Mouse (Mus musculus): ENCODE measurements around the gene Fras1. TPM values are rescaled to one million over a fixed set of nuclear protein-coding genes. Genes with fewer than 3 reads are reported as not detected.

The Fras1 gene
- total RNA-seq, 2 experiments from 2014 or later = 1.8 to 2.5 TPM

GRCm38 (mm10) chr5:96516329-96516728, 142.6 kb downstream of the Fras1 start:
- no peak for TF ChIP-seq CTCF (IDR thresholded peaks at IDR 0.05)
- DNase-seq = no peak
- Histone ChIP-seq H3K4me3 (no peak overlapping the region), H3K27ac (no peak overlapping the region)
- intact Hi-C loops (cut with DNase I) = no loop called here

GRCm38 (mm10) chr5:96521541-96521940, 147.8 kb downstream of the Fras1 start:
- intact Hi-C loops (cut with DNase I) = no loop called here
- TF ChIP-seq CTCF (IDR thresholded peaks at IDR 0.05) = no peak

GRCm38 (mm10) chr5:96522909-96523409, 149.2 kb downstream of the Fras1 start:
- intact Hi-C loops (cut with DNase I) = no loop called here
- TF ChIP-seq CTCF (IDR thresholded peaks at IDR 0.05) = no peak

More at GRCm38 (mm10) chr5:96521541-96521940, 147.8 kb downstream of the Fras1 start:
- no peak for DNase-seq
- no peak overlapping the region for H3K4me3 ChIP-seq
- no peak overlapping the region for H3K27ac ChIP-seq

GRCm38 (mm10) chr5:96528296-96528695, 154.5 kb downstream of the Fras1 start:
- TF ChIP-seq CTCF (IDR thresholded peaks at IDR 0.05) = no peak
- intact Hi-C loops (cut with DNase I) = no loop called here
- Histone ChIP-seq H3K4me3 (no peak overlapping the region), H3K27ac (no peak overlapping the region)
- no peak for DNase-seq

More at GRCm38 (mm10) chr5:96522909-96523409, 149.2 kb downstream of the Fras1 start:
- no peak overlapping the region for H3K4me3 ChIP-seq
- no peak for DNase-seq
- H3K27ac ChIP-seq = no peak overlapping the region

GRCm38 (mm10) chr5:96530516-96530915, 156.8 kb downstream of the Fras1 start:
- no peak for DNase-seq
- no peak for TF ChIP-seq CTCF (IDR thresholded peaks at IDR 0.05)
- H3K4me3 ChIP-seq = no peak overlapping the region
- H3K27ac ChIP-seq = no peak overlapping the region
- intact Hi-C loops (cut with DNase I) = no loop called here

GRCm38 (mm10) chr5:96531962-96532361, 158.2 kb downstream of the Fras1 start:
- DNase-seq = no peak
- intact Hi-C loops (cut with DNase I) = no loop called here
- Histone ChIP-seq H3K27ac (no peak overlapping the region), H3K4me3 (no peak overlapping the region)
- TF ChIP-seq CTCF (IDR thresholded peaks at IDR 0.05) = no peak

GRCm38 (mm10) chr5:96536527-96536926, 162.8 kb downstream of the Fras1 start:
- intact Hi-C loops (cut with DNase I) = no loop called here
- no peak overlapping the region for H3K4me3 ChIP-seq
- TF ChIP-seq CTCF (IDR thresholded peaks at IDR 0.05) = no peak
- no peak overlapping the region for H3K27ac ChIP-seq
- DNase-seq = no peak

GRCm38 (mm10) chr5:96536937-96537336, 163.2 kb downstream of the Fras1 start:
- Histone ChIP-seq H3K27ac (no peak overlapping the region), H3K4me3 (no peak overlapping the region)
- intact Hi-C loops (cut with DNase I) = no loop called here
- no peak for TF ChIP-seq CTCF (IDR thresholded peaks at IDR 0.05)
- DNase-seq = no peak

GRCm38 (mm10) chr5:96544112-96544511, 170.4 kb downstream of the Fras1 start:
- Histone ChIP-seq H3K4me3 (no peak overlapping the region), H3K27ac (no peak overlapping the region)
- DNase-seq = no peak
- TF ChIP-seq CTCF (IDR thresholded peaks at IDR 0.05) = no peak
- intact Hi-C loops (cut with DNase I) = no loop called here

- H3K4me3 ChIP-seq = no peak overlapping the region
Observed at GRCm38 (mm10) chr5:96545994-96546393, 172.2 kb downstream of the Fras1 start.

GRCm38 (mm10) chr5:96554940-96555679, 181.4 kb downstream of the Fras1 start:
- DNase-seq = no peak
- TF ChIP-seq CTCF (IDR thresholded peaks at IDR 0.05) = no peak
- intact Hi-C loops (cut with DNase I) = no loop called here
- Histone ChIP-seq H3K4me3 (no peak overlapping the region), H3K27ac (no peak overlapping the region)

More at GRCm38 (mm10) chr5:96545994-96546393, 172.2 kb downstream of the Fras1 start:
- no peak for DNase-seq
- no peak for TF ChIP-seq CTCF (IDR thresholded peaks at IDR 0.05)
- intact Hi-C loops (cut with DNase I) = no loop called here
- no peak overlapping the region for H3K27ac ChIP-seq

GRCm38 (mm10) chr5:96558049-96558804, 184.5 kb downstream of the Fras1 start:
- intact Hi-C loops (cut with DNase I) = no loop called here
- TF ChIP-seq CTCF (IDR thresholded peaks at IDR 0.05) = no peak
- peak overlapping the region; percentile 49; the same call in 1 of the 2 replicates for H3K27ac ChIP-seq

GRCm38 (mm10) chr5:96574586-96574985, 200.8 kb downstream of the Fras1 start:
- Histone ChIP-seq H3K27ac (no peak overlapping the region), H3K4me3 (no peak overlapping the region)
- DNase-seq = no peak
- TF ChIP-seq CTCF (IDR thresholded peaks at IDR 0.05) = no peak
- intact Hi-C loops (cut with DNase I) = no loop called here

More at GRCm38 (mm10) chr5:96558049-96558804, 184.5 kb downstream of the Fras1 start:
- DNase-seq = no peak
- no peak overlapping the region for H3K4me3 ChIP-seq
